Mouse (Mus musculus): ENCODE results near the gene Pigx. TPM values are rescaled to one million over a fixed set of nuclear protein-coding genes. Genes with fewer than 3 reads are reported as not detected.
A peak's percentile ranks its signal among the peaks of the same experiment; 100 is the strongest.

Pigx gene
- polyA plus RNA-seq, 1 experiment, result 29.0 TPM

GRCm38 (mm10) chr16:32058817-32059216 is 40.7 kb downstream of the Pigx start:
- Histone ChIP-seq H3K36me3 (ENCODE audit: control insufficient read depth, insufficient read depth, low read length) (no peaks in the 10 kb centered on the region), H3K27ac (ENCODE audit: insufficient read depth, low read depth, low read length) (no peak overlapping the region), H3K4me1 (ENCODE audit: control insufficient read depth, insufficient read depth, low read length) (peaks cover 10% of the 10 kb centered on the region; the same call in 1 of the 2 replicates), H3K27me3 (replicated peaks; ENCODE audit: control insufficient read depth, insufficient read depth, low read length) (no peaks in the 10 kb centered on the region), H3K4me3 (ENCODE audit: insufficient read depth, low read depth, low read length) (no peak overlapping the region)
- DNase-seq, result no peak
- TF ChIP-seq POLR2A (IDR thresholded peaks at IDR 0.05; ENCODE audit: low read depth, low read length) (no peak), CTCF (conservative IDR thresholded peaks at IDR 0.05; ENCODE audit: insufficient read depth, insufficient read length, low read depth, low read length) (no peak)
- WGBS, result 35% methylated on average over 5 of the region's 5 CpGs

GRCm38 (mm10) chr16:32042367-32042766 is 57.2 kb downstream of the Pigx start:
- no peak for DNase-seq
- TF ChIP-seq CTCF (conservative IDR thresholded peaks at IDR 0.05; ENCODE audit: insufficient read depth, insufficient read length, low read depth, low read length) (peak; percentile 16; the same call in 1 of the 2 replicates), POLR2A (IDR thresholded peaks at IDR 0.05; ENCODE audit: low read depth, low read length) (no peak)
- H3K4me3 ChIP-seq (ENCODE audit: insufficient read depth, low read depth, low read length), result no peak overlapping the region
- no peaks in the 10 kb centered on the region for H3K27me3 ChIP-seq (replicated peaks; ENCODE audit: control insufficient read depth, insufficient read depth, low read length)
- 91% methylated on average over 4 of the region's 4 CpGs for WGBS
- H3K36me3 ChIP-seq (ENCODE audit: control insufficient read depth, insufficient read depth, low read length), result peaks cover 13% of the 10 kb centered on the region
- H3K27ac ChIP-seq (ENCODE audit: insufficient read depth, low read depth, low read length), result no peak overlapping the region
- no peaks in the 10 kb centered on the region for H3K4me1 ChIP-seq (ENCODE audit: control insufficient read depth, insufficient read depth, low read length)

Other genes with a start within 250 kb of the Pigx start
- gene Meltf, start 220.9 kb downstream of the Pigx start, polyA plus RNA-seq (2012; rRNA removed), result 0.11 and 0.14 TPM in 2 replicates
- 2.0 and 2.2 TPM in 2 replicates for gene Pigz, start 165.9 kb downstream of the Pigx start, polyA plus RNA-seq (2012; rRNA removed)
- 96.7 and 122 TPM in 2 replicates for gene 0610012G03Rik, start 151.2 kb downstream of the Pigx start, polyA plus RNA-seq (2012; rRNA removed)
- gene Ncbp2, start 151.2 kb downstream of the Pigx start, polyA plus RNA-seq (2012; rRNA removed), result 10.9 and 28.9 TPM in 2 replicates
- 4.4 and 5.5 TPM in 2 replicates for gene Senp5, start 96.5 kb downstream of the Pigx start, polyA plus RNA-seq (2012; rRNA removed)
- gene Pak2, start 20.4 kb downstream of the Pigx start, polyA plus RNA-seq (2012; rRNA removed), result 15.7 and 18.3 TPM in 2 replicates
- 17.2 and 18.9 TPM in 2 replicates for gene Cep19, start 60 bp upstream of the Pigx start, polyA plus RNA-seq (2012; rRNA removed)
- 7.9 and 11.6 TPM in 2 replicates for gene Nrros, start 65.9 kb upstream of the Pigx start, polyA plus RNA-seq (2012; rRNA removed)
- gene Bex6, start 80.1 kb upstream of the Pigx start, polyA plus RNA-seq (2012; rRNA removed), result not detected in 2 replicates
- gene Fbxo45, start 147.4 kb upstream of the Pigx start, polyA plus RNA-seq (2012; rRNA removed), result 2.7 and 3.5 TPM in 2 replicates
- gene Wdr53, start 147.5 kb upstream of the Pigx start, polyA plus RNA-seq (2012; rRNA removed), result 5.2 and 6.0 TPM in 2 replicates
- gene Smco1, start 171.7 kb upstream of the Pigx start, polyA plus RNA-seq (2012; rRNA removed), result 0.06 TPM in 1 of 2 replicates, not detected in the other
- 6.0 and 6.4 TPM in 2 replicates for gene Rnf168, start 177.7 kb upstream of the Pigx start, polyA plus RNA-seq (2012; rRNA removed)
- 10.4 and 14.6 TPM in 2 replicates for gene Ubxn7, start 232.5 kb upstream of the Pigx start, polyA plus RNA-seq (2012; rRNA removed)

Data from kidney, adult 2 months (tissue).